Mouse (Mus musculus) CH12.LX (cell line): ENCODE data around the gene Pdss2. TPM values are rescaled to one million over a fixed set of nuclear protein-coding genes. Genes with fewer than 3 reads are reported as not detected.

Experiments used
- DNase-seq: peaks from one replicate; pipeline ENCODE4 v3.0.0-alpha.2; 2013; ENCODE audit errors: extremely low read depth
- H3K27ac ChIP-seq: 2 replicates; pipeline ENCODE4 v1.5.1; 2012; ENCODE audit warnings: low read depth, mild to moderate bottlenecking, control low read depth, moderate library complexity; ENCODE audit not compliant: insufficient read depth
- H3K27me3 ChIP-seq: replicated peaks from 2 replicates; pipeline ENCODE3; 2012; ENCODE audit warnings: inconsistent platforms
- H3K36me3 ChIP-seq, 2 experiments: replicated peaks in 1 of 2; 2 replicates each; pipeline versions ENCODE3 to v1.6.1; 2012; ENCODE audit warnings: inconsistent platforms in 1 of 2, low read length in 1 of 2, mild to moderate bottlenecking in 1 of 2, mixed read lengths in 1 of 2, moderate library complexity in 1 of 2; ENCODE audit not compliant: control insufficient read depth in 1 of 2, insufficient read depth in 1 of 2
- H3K4me1 ChIP-seq, 2 experiments: 2 replicates each; pipeline ENCODE4 v1.6.1; 2012; ENCODE audit warnings: inconsistent platforms in 1 of 2, moderate library complexity in 1 of 2; ENCODE audit not compliant: insufficient read depth in 2 of 2, control insufficient read depth in 1 of 2
- H3K4me2 ChIP-seq: 2 replicates; pipeline ENCODE4 v1.6.1; 2012; ENCODE audit warnings: low read depth, mild to moderate bottlenecking, control low read depth; ENCODE audit not compliant: poor library complexity, insufficient read depth, severe bottlenecking
- H3K4me3 ChIP-seq, 3 experiments: fragments of 150-350 bp in 1 of 3; sonication (generic) in 1 of 3; replicated peaks in 1 of 3; 2 replicates each; pipeline versions ENCODE3 to v1.5.1; 2011 to 2012; ENCODE audit warnings: low read depth in 2 of 3, low read length in 2 of 3, mild to moderate bottlenecking in 2 of 3, moderate library complexity in 2 of 3, control low read depth in 1 of 3, improper control_type of control experiment in 1 of 3, inconsistent platforms in 1 of 3, mixed read lengths in 1 of 3; ENCODE audit not compliant: poor library complexity in 1 of 3
- H3K79me2 ChIP-seq: replicated peaks from 2 replicates; pipeline ENCODE4 v1.6.1; 2012; ENCODE audit warnings: mild to moderate bottlenecking, moderate library complexity; ENCODE audit not compliant: control insufficient read depth, poor library complexity, insufficient read depth, severe bottlenecking; ENCODE audit errors: extremely low read depth
- H3K9ac ChIP-seq: 2 replicates; pipeline ENCODE4 v1.6.1; 2012; ENCODE audit warnings: low read depth, mild to moderate bottlenecking, control low read depth, moderate library complexity; ENCODE audit not compliant: insufficient read depth
- H3K9me3 ChIP-seq: replicated peaks from 2 replicates; pipeline ENCODE3; 2012; ENCODE audit warnings: low read length, inconsistent platforms, mixed read lengths
- BHLHE40 ChIP-seq: IDR thresholded peaks from 2 replicates; pipeline ENCODE4 v1.6.1; 2011; ENCODE audit warnings: mild to moderate bottlenecking, low read depth, low read length, improper control_type of control experiment
- CHD1 ChIP-seq: IDR thresholded peaks from 2 replicates; pipeline ENCODE4 v1.6.1; 2012; ENCODE audit warnings: low read depth, low read length, improper control_type of control experiment, inconsistent platforms
- CHD2 ChIP-seq: IDR thresholded peaks from 2 replicates; pipeline ENCODE4 v1.6.1; 2011; ENCODE audit warnings: low read length, improper control_type of control experiment
- CTCF ChIP-seq, 2 experiments: IDR thresholded peaks in 1 of 2; conservative IDR thresholded peaks in 1 of 2; 2 replicates each; pipeline ENCODE4 v1.5.1; 2011 to 2012; ENCODE audit warnings: low read depth in 2 of 2, low read length in 2 of 2, improper control_type of control experiment in 1 of 2, inconsistent platforms in 1 of 2, mild to moderate bottlenecking in 1 of 2, moderate library complexity in 1 of 2
- E2F4 ChIP-seq: IDR thresholded peaks from 2 replicates; pipeline ENCODE4 v1.6.1; 2011; ENCODE audit warnings: low read depth, low read length, improper control_type of control experiment; ENCODE audit not compliant: insufficient replicate concordance
- ELF1 ChIP-seq: IDR thresholded peaks from 2 replicates; pipeline ENCODE4 v1.6.1; 2014; ENCODE audit warnings: low read depth, mild to moderate bottlenecking, inconsistent platforms, low read length, improper control_type of control experiment
- EP300 ChIP-seq: IDR thresholded peaks from 2 replicates; pipeline ENCODE4 v1.6.1; 2011; ENCODE audit warnings: low read length, improper control_type of control experiment
- ETS1 ChIP-seq: conservative IDR thresholded peaks from 2 replicates; pipeline ENCODE4 v1.6.1; 2012; ENCODE audit warnings: low read depth, mild to moderate bottlenecking, inconsistent platforms, low read length, improper control_type of control experiment, moderate library complexity
- GABPA ChIP-seq: IDR thresholded peaks from 2 replicates; pipeline ENCODE4 v1.6.1; 2012; ENCODE audit warnings: low read depth, low read length, improper control_type of control experiment, inconsistent platforms; ENCODE audit not compliant: insufficient replicate concordance
- HCFC1 ChIP-seq: IDR thresholded peaks from 2 replicates; pipeline ENCODE4 v1.6.1; 2012; ENCODE audit warnings: low read depth, mild to moderate bottlenecking, inconsistent platforms, low read length, improper control_type of control experiment
- IRF4 ChIP-seq: IDR thresholded peaks from 2 replicates; pipeline ENCODE4 v1.6.1; 2014; ENCODE audit warnings: low read depth, mild to moderate bottlenecking, inconsistent platforms, low read length, improper control_type of control experiment
- JUN ChIP-seq: IDR thresholded peaks from 2 replicates; pipeline ENCODE4 v1.6.1; 2011; ENCODE audit warnings: low read depth, mild to moderate bottlenecking, low read length, improper control_type of control experiment, moderate library complexity; ENCODE audit not compliant: insufficient read depth
- JUND ChIP-seq: conservative IDR thresholded peaks from 2 replicates; pipeline ENCODE4 v1.6.1; 2011; ENCODE audit warnings: low read depth, low read length, improper control_type of control experiment
- KAT2A ChIP-seq: IDR thresholded peaks from 2 replicates; pipeline ENCODE4 v1.6.1; 2012; ENCODE audit warnings: low read length, improper control_type of control experiment, inconsistent platforms; ENCODE audit not compliant: insufficient replicate concordance
- MAFK ChIP-seq: IDR thresholded peaks from 2 replicates; pipeline ENCODE4 v1.6.1; 2011; ENCODE audit warnings: low read length, improper control_type of control experiment; ENCODE audit not compliant: insufficient replicate concordance
- MAX ChIP-seq: IDR thresholded peaks from 2 replicates; pipeline ENCODE4 v1.6.1; 2011; ENCODE audit warnings: low read length, improper control_type of control experiment
- MAZ ChIP-seq: IDR thresholded peaks from 2 replicates; pipeline ENCODE4 v1.6.1; 2012; ENCODE audit warnings: low read depth, mild to moderate bottlenecking, inconsistent platforms, low read length, improper control_type of control experiment, moderate library complexity
- MEF2A ChIP-seq: IDR thresholded peaks from 2 replicates; pipeline ENCODE4 v1.6.1; 2014; ENCODE audit warnings: low read depth, mild to moderate bottlenecking, inconsistent platforms, low read length, improper control_type of control experiment, borderline replicate concordance
- MXI1 ChIP-seq: IDR thresholded peaks from 2 replicates; pipeline ENCODE4 v1.6.1; 2011; ENCODE audit warnings: mild to moderate bottlenecking, low read depth, low read length, improper control_type of control experiment
- MYC ChIP-seq: IDR thresholded peaks from 2 replicates; pipeline ENCODE4 v1.6.1; 2011; ENCODE audit warnings: low read depth, mild to moderate bottlenecking, improper control_type of control experiment, low read length
- NELFE ChIP-seq: IDR thresholded peaks from 2 replicates; pipeline ENCODE4 v1.6.1; 2011; ENCODE audit warnings: low read depth, low read length, improper control_type of control experiment
- NRF1 ChIP-seq: IDR thresholded peaks from 2 replicates; pipeline ENCODE4 v1.6.1; 2014; ENCODE audit warnings: low read depth, mild to moderate bottlenecking, inconsistent platforms, low read length, improper control_type of control experiment, moderate library complexity
- PAX5 ChIP-seq: IDR thresholded peaks from 2 replicates; pipeline ENCODE4 v1.6.1; 2012; ENCODE audit warnings: low read length, inconsistent platforms, mixed read lengths
- POLR2A ChIP-seq: IDR thresholded peaks from 2 replicates; pipeline ENCODE4 v1.6.1; 2011; ENCODE audit warnings: low read depth, mild to moderate bottlenecking, improper control_type of control experiment, low read length
- POLR2AphosphoS2 ChIP-seq: IDR thresholded peaks from 2 replicates; pipeline ENCODE4 v1.6.1; 2011; ENCODE audit warnings: low read depth, low read length, improper control_type of control experiment
- RAD21 ChIP-seq: IDR thresholded peaks from 2 replicates; pipeline ENCODE4 v1.6.1; 2011; ENCODE audit warnings: low read depth, mild to moderate bottlenecking, low read length, improper control_type of control experiment, moderate library complexity
- RCOR1 ChIP-seq: conservative IDR thresholded peaks from 2 replicates; pipeline ENCODE4 v1.6.1; 2012; ENCODE audit warnings: low read depth, mild to moderate bottlenecking, inconsistent platforms, low read length, improper control_type of control experiment
- SIN3A ChIP-seq: IDR thresholded peaks from 2 replicates; pipeline ENCODE4 v1.6.1; 2012; ENCODE audit warnings: low read length, improper control_type of control experiment, inconsistent platforms
- SMC3 ChIP-seq: IDR thresholded peaks from 2 replicates; pipeline ENCODE4 v1.6.1; 2011; ENCODE audit warnings: low read depth, low read length, improper control_type of control experiment
- TBP ChIP-seq: conservative IDR thresholded peaks from 2 replicates; pipeline ENCODE4 v1.6.1; 2011; ENCODE audit warnings: low read depth, low read length, improper control_type of control experiment
- TCF12 ChIP-seq: IDR thresholded peaks from 2 replicates; pipeline ENCODE4 v1.6.1; 2014; ENCODE audit warnings: low read depth, mild to moderate bottlenecking, inconsistent platforms, low read length, improper control_type of control experiment
- UBTF ChIP-seq: IDR thresholded peaks from 2 replicates; pipeline ENCODE4 v1.6.1; 2012; ENCODE audit warnings: low read depth, mild to moderate bottlenecking, inconsistent platforms, low read length, improper control_type of control experiment, moderate library complexity
- USF1 ChIP-seq: IDR thresholded peaks from 2 replicates; pipeline ENCODE4 v1.6.1; 2014; ENCODE audit warnings: low read depth, mild to moderate bottlenecking, inconsistent platforms, low read length, improper control_type of control experiment
- USF2 ChIP-seq: conservative IDR thresholded peaks from 2 replicates; pipeline ENCODE4 v1.6.1; 2011; ENCODE audit warnings: low read depth, low read length, improper control_type of control experiment
- ZC3H11A ChIP-seq: IDR thresholded peaks from 2 replicates; pipeline ENCODE4 v1.6.1; 2012; ENCODE audit warnings: low read depth, mild to moderate bottlenecking, inconsistent platforms, low read length, improper control_type of control experiment
- ZKSCAN1 ChIP-seq: IDR thresholded peaks from 2 replicates; pipeline ENCODE4 v1.6.1; 2012; ENCODE audit warnings: low read depth, inconsistent platforms, low read length, improper control_type of control experiment, borderline replicate concordance
- ZMIZ1 ChIP-seq: IDR thresholded peaks from 2 replicates; pipeline ENCODE4 v1.6.1; 2012; ENCODE audit warnings: low read depth, mild to moderate bottlenecking, inconsistent platforms, low read length, improper control_type of control experiment
- ZNF384 ChIP-seq: IDR thresholded peaks from 2 replicates; pipeline ENCODE4 v1.6.1; 2012; ENCODE audit warnings: low read depth, low read length, improper control_type of control experiment, inconsistent platforms
- dilution Hi-C: fragments of 300-500 bp; cut with MboI; formaldehyde crosslinking; loops from 2 replicates; pipeline ENCODE4 v1.14.3; 2020; ENCODE audit warnings: low sequenced_read_pairs; ENCODE audit not compliant: extremely low pct_unique_long_range_greater_than_20kb, extremely low pct_ligation_motif_present
- in situ Hi-C: fragments of 300-500 bp; cut with MboI; formaldehyde crosslinking; loops from 3 replicates; pipeline ENCODE4 v1.14.3; 2019; ENCODE audit warnings: low sequenced_read_pairs, low pct_ligation_motif_present, low pct_unique_long_range_greater_than_20kb, mixed read lengths
- polyA plus RNA-seq: library from polyadenylated mRNA; unstranded; fragments of >175 nt; gene quantifications from 2 replicates; pipeline ENCODE4 v1.2.1, GENCODE M21; 2012; ENCODE audit warnings: low read depth; ENCODE audit not compliant: insufficient read length
- total RNA-seq, 2 experiments: library from RNA; depleted of rRNA; stranded (reverse); fragments of 300-350 nt in 1 of 2; fragments of >200 nt in 1 of 2; gene quantifications; 2 replicates each; pipeline ENCODE4 v1.2.3; 2012 to 2014

Pdss2 gene
- total and polyA plus RNA-seq, 3 experiments = 11.1 to 17.9 (median 14.3) TPM

- peak overlapping the region; percentile 87 for H3K4me2 ChIP-seq
- no peak overlapping the region; the same call in 1 of the 2 replicates for H3K27ac ChIP-seq
- peak overlapping the region; percentile 62 to 87 (median 64) for H3K4me3 ChIP-seq
- TF ChIP-seq ZKSCAN1 (no peak), MYC (no peak), IRF4 (no peak), KAT2A (no peak), MAX (no peak; the same call in 1 of the 2 replicates), ZMIZ1 (no peak; the same call in 1 of the 2 replicates), SMC3 (no peak), TCF12 (peak; percentile 51; the same call in 1 of the 2 replicates), MXI1 (peak; percentile 67; the same call in 1 of the 2 replicates), POLR2A (peak; percentile 93), CHD2 (no peak), ZNF384 (no peak), MEF2A (no peak), USF2 (no peak), NELFE (peak; percentile 90), CTCF (conservative IDR thresholded peaks at IDR 0.05 in 1 of 2, IDR thresholded peaks at IDR 0.05 in 1 of 2; ENCODE audit: low read depth in 2 of 2, low read length in 2 of 2) (no peak), BHLHE40 (no peak), NRF1 (no peak), USF1 (no peak), RAD21 (no peak), E2F4 (no peak), ETS1 (no peak), RCOR1 (no peak), TBP (peak; percentile 88), ZC3H11A (no peak), SIN3A (no peak), HCFC1 (peak; percentile 16; the same call in 1 of the 2 replicates), MAFK (no peak), GABPA (no peak), JUN (no peak), UBTF (no peak), POLR2AphosphoS2 (peak; percentile 65; the same call in 1 of the 2 replicates), PAX5 (no peak), EP300 (no peak), ELF1 (peak; percentile 79), MAZ (no peak), CHD1 (no peak), JUND (no peak)
- peak overlapping the region; percentile 82 for H3K9ac ChIP-seq
- in situ Hi-C loops (no loop called here), dilution Hi-C loops (no loop called here)
- H3K9me3 ChIP-seq = no peaks in the 10 kb centered on the region
- H3K27me3 ChIP-seq = no peaks in the 10 kb centered on the region
- peak; percentile 70 for DNase-seq
- H3K4me1 ChIP-seq = peaks cover 14 to 33% of the 10 kb centered on the region in 2 experiments
- H3K36me3 ChIP-seq = no peaks in the 10 kb centered on the region
- H3K79me2 ChIP-seq = no peaks in the 10 kb centered on the region
These were observed 246.4 kb downstream of the Pdss2 start for GRCm38 (mm10) chr10:43467659-43468058.
